Mouse (Mus musculus): ENCODE measurements around the gene Foxn3.
A peak's percentile ranks its signal among the peaks of the same experiment; 100 is the strongest.

Foxn3 gene

GRCm38 (mm10) chr12:99412034-99412433, 151.3 kb downstream of the Foxn3 start:
- no peak for DNase-seq

GRCm38 (mm10) chr12:99408651-99409050, 154.7 kb downstream of the Foxn3 start:
- no peak for DNase-seq

DNA sequence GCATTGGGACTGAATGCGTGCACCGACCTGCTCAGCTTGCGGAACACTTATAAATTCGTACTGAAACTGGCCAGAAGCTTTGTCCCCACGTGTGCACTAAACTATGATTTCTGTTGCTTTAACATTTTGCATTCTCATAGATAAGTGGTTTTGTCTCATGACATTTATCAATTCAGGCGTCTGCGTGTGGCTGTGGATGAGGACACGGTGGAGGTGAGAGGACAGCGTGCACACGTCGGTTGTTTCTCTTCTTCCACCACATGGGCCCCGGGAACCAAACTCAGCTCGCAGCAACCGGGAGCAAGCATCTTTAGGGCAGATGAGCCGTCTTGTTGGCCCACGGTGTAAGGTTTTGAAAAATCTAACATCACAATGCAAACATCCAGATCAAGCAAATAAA, 155.3 kb downstream of the Foxn3 start:
- no peak for DNase-seq

DNA sequence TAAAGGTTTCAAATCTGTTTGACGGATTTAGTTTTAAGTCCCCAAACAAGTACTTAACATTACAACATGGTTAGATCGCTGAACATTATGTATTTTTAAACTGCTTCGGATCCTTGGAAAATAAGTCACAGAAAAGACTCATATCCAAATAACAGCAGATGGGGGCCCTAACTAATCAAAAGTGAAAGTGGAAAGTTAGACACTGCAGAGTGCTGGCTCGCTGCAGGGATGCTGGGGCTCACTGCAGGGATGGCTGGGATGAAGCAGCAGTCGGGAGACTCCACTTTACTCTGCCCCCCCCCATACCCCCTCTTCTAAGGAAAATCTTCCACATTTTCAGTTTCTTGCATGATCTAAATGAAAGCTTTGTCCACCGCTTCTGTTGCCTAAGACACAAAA, 156.1 kb downstream of the Foxn3 start:
- no peak for DNase-seq

- no peak for DNase-seq
These were observed 156.6 kb downstream of the Foxn3 start for GRCm38 (mm10) chr12:99406697-99407317.

DNA sequence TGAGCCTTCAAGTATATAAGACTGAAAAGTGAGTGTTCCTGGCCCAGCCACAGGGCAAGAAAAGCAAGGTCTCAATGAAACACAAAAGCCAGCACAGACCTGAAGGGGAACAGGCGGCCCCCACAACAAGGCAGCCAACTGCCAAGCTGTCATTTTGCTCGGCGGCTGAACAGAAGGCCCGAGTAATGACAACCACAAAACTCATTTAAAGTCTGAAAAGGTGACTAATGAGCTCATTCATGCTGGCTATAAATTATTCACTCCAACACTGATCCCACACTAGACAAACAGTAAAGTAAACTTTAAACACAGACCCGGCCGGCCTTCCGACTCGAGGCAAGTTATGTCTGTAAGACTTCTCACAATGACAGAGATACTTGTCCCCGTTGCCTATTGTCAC, 157.1 kb downstream of the Foxn3 start:
- peak; percentile 34 to 39 for DNase-seq

- no peak for DNase-seq
These were observed 158.0 kb downstream of the Foxn3 start for GRCm38 (mm10) chr12:99405401-99405800.

DNA sequence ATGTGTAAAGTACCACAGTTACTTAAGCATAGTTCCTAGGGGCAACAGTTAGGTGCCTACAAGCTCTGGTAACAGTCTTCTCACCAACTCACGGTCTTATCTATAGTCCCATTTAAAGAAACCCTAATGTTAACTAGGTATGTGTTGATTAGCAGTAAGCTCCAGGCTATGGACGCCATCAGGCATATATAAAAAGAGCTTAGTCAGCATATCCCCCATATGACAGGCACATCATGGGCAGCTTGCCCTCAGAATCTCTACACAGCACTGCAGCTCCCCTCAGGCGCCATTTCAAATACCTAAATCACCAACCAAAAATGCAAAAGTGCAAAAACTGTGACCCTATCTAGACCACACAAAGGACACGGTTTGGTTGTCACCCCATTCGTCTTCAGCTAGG, 160.4 kb downstream of the Foxn3 start:
- no peak for DNase-seq

DNA sequence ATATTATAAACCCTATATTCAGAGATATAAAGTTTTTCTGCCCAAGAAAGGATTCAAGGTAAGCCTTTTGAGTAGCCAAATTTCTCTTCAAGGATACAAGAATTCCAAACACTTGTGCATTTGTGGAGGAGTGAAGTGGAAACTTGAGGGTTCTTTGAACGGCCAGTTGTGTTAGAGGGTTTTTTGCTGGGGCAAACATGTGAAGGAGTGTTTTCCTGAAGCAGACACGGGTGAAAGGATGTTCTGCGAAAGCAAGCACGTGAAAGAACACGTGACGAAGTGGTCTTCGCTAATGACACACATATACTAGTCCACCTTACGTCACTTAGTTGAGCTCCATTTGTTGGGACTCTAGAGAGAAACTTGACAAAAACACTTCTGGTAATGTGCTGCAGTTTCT, 162.5 kb downstream of the Foxn3 start:
- no peak for DNase-seq

DNA sequence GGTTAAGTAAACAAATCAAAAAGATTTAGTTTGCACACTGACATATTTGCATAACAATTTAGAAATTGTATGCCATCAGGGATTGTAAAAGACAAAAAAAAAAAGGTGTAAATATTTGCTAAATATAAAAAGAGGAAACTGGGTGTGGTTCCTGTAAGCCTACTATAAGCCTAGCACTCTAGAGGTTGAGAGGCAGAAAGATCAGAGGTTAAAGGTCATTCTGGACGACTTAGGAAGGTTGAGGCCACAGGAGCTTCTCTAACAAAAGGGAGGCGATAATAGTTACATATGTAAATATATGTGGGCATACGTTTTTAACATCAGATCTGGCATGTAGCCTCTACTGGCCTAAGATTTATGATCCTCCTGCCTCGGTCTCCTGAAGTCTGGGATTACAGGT, 163.8 kb downstream of the Foxn3 start:
- DNase-seq: no peak

- no peak for DNase-seq
These were observed 166.9 kb downstream of the Foxn3 start for GRCm38 (mm10) chr12:99396461-99396860.

- no peak for DNase-seq
These were observed 168.3 kb downstream of the Foxn3 start for GRCm38 (mm10) chr12:99395082-99395481.

GRCm38 (mm10) chr12:99394676-99395075, 168.7 kb downstream of the Foxn3 start:
- DNase-seq: no peak

DNA sequence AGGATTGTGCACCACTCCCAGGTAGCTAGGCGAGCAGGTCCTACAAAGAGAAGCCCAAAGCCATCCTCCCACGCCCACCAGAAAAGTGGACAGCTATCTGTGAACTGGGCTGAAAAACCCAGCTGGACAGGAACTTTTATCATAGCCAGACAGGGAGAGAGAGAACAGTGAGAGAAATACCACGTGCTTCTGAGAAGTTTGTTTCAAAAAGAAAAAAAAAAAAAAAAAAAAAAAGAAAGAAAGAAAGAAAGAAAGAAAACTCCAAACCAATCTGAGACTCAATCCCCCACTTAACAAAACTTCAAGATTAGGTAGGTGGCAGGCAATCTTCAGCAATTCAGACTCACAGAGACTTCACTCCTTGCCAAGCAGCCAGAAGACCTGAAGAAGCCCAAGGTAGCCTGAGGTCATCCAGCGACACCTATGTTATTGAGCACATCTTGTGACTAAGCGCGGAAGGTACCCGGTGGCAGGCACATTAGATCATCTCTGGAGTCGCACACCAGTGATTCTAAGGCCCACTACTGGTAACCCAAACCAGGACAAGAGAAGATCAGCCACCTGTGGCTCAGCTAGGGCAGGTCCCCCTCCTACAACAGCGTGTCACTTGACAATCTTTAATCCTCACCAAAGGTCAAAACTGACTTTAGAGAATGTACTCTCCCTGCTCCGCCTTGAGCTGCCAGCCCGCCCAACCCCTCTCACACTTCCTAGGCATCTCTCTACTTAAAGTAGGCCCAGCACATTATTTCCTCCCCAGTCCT, 169.3 kb downstream of the Foxn3 start:
- no peak for DNase-seq

- peak; percentile 93 to 95 for DNase-seq
These were observed 170.2 kb downstream of the Foxn3 start for GRCm38 (mm10) chr12:99392944-99393866.

DNA sequence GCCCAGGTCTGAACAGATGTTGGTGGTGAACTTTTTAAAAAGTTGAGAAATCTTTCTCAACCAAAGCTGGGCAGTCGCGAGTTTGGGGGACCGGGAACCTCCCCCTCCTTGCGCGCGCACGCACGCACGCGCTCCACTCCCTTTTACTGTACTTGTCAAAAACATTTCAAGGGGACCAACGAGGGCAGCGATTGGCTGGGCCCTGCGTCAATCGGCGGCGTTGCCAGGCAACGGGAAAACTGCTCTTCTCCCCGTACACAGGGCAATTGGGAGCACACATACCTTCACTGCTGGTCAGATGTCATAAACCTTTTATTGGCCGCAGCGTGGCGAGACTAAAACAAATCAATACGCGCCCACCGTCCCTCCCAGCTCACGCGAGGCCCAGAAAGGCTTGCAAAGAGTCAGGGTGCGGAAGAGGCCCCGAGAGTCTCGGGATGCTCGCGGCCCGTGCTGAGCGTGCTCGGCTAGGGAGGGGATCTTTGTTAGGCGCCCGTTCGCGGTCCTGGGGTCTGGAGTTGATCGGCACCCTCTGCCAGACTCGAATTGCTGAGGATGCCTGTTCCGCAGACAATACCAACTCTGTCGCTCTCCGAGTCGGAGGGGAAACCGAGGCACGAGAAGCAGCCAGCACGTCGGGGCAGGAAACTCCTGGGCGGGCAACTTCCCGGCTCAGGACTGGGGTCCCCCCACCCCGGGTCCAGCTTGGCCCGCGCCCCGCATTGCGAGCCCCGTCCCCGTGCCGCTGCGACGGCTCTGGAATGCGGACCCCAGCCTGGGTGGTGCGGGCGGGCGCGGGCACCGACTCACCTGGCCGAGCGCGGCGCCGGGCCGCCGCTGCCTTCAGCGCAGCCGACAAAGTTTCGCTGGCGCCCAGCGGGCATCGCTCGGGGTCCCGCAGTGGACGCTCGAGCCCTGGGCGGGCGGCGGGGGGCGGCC, 171.2 kb downstream of the Foxn3 start:
- DNase-seq: peak; percentile 100

DNA sequence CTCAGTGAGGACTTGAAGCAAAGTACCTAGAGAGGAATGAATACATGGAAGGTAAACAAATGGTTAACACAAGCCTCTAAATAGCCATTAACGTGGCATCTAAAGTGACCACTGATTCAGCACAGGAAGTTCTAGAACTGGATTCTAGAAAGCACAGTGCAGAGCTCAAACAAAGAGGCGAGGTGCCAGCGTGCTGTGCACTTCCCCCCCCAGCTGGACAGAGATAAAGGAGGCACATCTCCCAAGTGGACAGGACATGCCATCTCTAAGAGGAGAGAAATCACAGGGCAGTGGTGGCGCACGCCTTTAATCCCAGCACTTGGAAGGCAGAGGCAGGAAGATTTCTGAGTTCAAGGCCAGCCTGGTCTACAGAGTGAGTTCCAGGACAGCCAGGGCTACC, 173.0 kb downstream of the Foxn3 start:
- no peak for DNase-seq

- DNase-seq: no peak
These were observed 174.1 kb downstream of the Foxn3 start for GRCm38 (mm10) chr12:99389244-99389643.

DNA sequence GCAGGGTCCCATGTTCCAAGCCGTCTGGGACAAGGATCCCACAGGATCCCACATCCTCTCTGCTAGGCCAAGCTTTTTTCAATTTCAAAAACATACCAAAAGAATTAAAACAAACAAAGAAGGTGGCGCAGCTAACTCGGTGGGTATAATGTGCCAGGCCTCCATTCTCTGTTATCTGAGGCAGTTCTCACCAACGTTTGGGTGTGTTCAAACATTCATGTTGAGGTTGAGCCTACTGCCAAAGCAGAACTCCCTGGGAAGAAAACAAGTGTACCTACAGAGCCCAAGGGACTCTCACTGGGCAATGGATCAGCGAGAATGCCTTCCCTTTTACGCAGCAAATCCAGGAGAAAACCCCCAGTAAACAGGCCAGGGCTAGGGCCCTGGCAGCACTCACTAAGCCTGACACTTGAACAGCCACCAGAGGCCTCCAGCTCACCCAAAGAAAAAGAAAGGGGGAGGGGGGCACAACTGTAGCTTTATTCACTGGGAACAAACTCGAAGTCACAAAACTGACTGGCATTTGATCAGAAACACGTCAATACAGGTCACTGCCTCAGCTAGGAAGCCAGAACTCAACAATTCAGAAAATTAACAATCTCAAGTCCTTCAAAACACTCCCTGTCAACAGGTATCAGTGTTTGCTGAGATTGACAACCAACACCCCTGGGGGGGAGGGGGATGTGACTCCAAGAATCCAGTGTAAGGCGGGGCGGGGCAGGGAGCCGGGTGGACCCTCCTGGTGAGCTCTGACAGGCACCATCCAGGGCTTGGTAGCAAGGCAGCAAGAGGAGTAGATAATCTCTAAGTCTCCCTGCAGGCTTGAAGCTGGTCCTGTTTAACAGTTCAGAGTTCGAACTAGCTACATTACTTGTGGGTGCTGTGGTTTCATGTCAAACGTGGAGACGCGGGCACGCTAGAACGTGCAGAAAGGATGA, 177.2 kb downstream of the Foxn3 start:
- no peak for DNase-seq

GRCm38 (mm10) chr12:99385073-99385472, 178.3 kb downstream of the Foxn3 start:
- DNase-seq: no peak

DNA sequence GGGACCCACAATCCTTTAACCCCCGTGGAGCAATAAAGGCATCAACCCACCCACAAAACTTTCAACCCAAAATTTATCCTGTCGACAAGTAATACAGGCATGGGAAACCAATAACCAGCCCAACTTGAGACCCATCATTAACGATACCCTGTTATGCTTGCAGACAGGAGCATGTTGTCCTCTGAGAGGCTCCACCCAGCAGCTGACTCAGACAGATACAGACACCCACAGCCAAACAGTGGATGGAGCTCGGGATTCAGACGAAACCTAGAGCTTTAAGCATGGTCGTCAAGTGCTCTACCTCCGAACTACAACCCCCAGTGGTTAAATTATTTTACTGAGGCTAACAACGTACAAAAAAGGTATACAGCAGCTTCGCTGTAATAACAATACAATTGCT, 182.1 kb downstream of the Foxn3 start:
- DNase-seq: no peak

All from lung, postnatal 4 days (tissue).